Mouse (Mus musculus) lung, postnatal 0 days (tissue): ENCODE results near the gene Ccdc57. TPM values are rescaled to one million over a fixed set of nuclear protein-coding genes. Genes with fewer than 3 reads are reported as not detected.

ENCODE experiments used
- ATAC-seq: fragments of 200-750 bp; cut with Nextera tagmentation; 2 replicates; pipeline ENCODE4 v1.8.0; 2017; ENCODE audit warnings: moderate library complexity
- DNase-seq: peaks from one replicate; pipeline ENCODE4 v3.0.0-alpha.2; 2016; ENCODE audit warnings: low spot score
- H3K27ac ChIP-seq: fragments of 300-500 bp; sonication (generic); 2 replicates; pipeline ENCODE4 v1.5.1; 2014; ENCODE audit warnings: antibody characterized with exemption, mild to moderate bottlenecking, low read length, mixed read lengths
- H3K27me3 ChIP-seq: fragments of 300-500 bp; sonication (generic); replicated peaks from 2 replicates; pipeline ENCODE4 v1.6.1; 2014; ENCODE audit warnings: low read length, mixed read lengths; ENCODE audit not compliant: insufficient read depth
- H3K36me3 ChIP-seq: fragments of 300-500 bp; sonication (generic); 2 replicates; pipeline ENCODE4 v1.6.1; 2014; ENCODE audit warnings: low read length, mixed read lengths; ENCODE audit not compliant: insufficient read depth
- H3K4me1 ChIP-seq: fragments of 300-500 bp; sonication (generic); 2 replicates; pipeline ENCODE4 v1.6.1; 2014; ENCODE audit warnings: antibody characterized with exemption, low read depth, low read length, mixed read lengths; ENCODE audit not compliant: insufficient read depth
- H3K4me2 ChIP-seq: fragments of 300-500 bp; sonication (generic); replicated peaks from 2 replicates; pipeline ENCODE4 v1.6.1; 2014; ENCODE audit warnings: low read depth, mild to moderate bottlenecking, low read length, moderate library complexity, mixed read lengths
- H3K4me3 ChIP-seq: fragments of 300-500 bp; sonication (generic); 2 replicates; pipeline ENCODE4 v1.5.1; 2014; ENCODE audit warnings: low read depth, low read length
- H3K9ac ChIP-seq: fragments of 300-500 bp; sonication (generic); replicated peaks from 2 replicates; pipeline ENCODE4 v1.6.1; 2014; ENCODE audit warnings: low read depth, mild to moderate bottlenecking
- H3K9me3 ChIP-seq: fragments of 300-500 bp; sonication (generic); 2 replicates; pipeline ENCODE4 v1.6.1; 2016; ENCODE audit warnings: low read length, mixed read lengths
- CTCF ChIP-seq: IDR thresholded peaks from 2 replicates; pipeline ENCODE4 v1.5.1; 2016; ENCODE audit warnings: antibody characterized with exemption, mild to moderate bottlenecking
- EP300 ChIP-seq: IDR thresholded peaks from 2 replicates; pipeline ENCODE4 v1.6.1; 2016; ENCODE audit warnings: antibody characterized with exemption, mild to moderate bottlenecking, control low read depth
- WGBS: fragments of 180-500 bp; shearing (Covaris S2); extraction: QIAGEN DNeasy Blood & Tissue Kit; methylation state at CpG from one replicate; pipeline ENCODE4 v1.1.7; 2014; 5-methylcytosine and 5-hydroxymethylcytosine counted together
- polyA plus RNA-seq: library from polyadenylated mRNA; unstranded; fragments of >200 nt; fragmentation: Nextera tagmentation; extraction: Ambion mirVana; gene quantifications from 2 replicates; pipeline ENCODE4 v1.2.1, GENCODE M21; 2015

Gene Ccdc57
- polyA plus RNA-seq, 1 experiment from 2014 or later, result 3.7 TPM

DNA sequence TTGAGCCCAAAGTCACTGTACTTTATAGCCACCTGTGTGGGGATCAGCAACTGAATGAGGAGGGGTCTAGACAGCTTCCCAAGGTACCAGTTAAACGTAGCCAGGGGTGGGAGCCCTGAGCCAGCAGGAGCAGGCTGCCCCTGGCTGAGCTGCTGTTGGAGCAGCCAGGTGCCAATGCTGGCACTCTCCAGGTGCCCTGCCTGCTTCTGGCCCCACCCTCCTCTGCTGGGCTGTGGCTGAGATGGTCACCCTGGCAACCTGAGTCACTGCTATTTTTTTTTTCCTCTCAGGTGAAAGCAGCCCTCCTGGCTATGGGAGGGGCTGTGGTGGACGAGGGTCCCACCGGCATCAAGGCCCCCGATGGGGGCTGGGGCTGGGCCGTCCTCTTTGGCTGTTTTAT is 22.3 kb upstream of the Ccdc57 start:
- Histone ChIP-seq H3K36me3 (peaks cover 9% of the 10 kb centered on the region; the same call in 1 of the 2 replicates), H3K9me3 (no peaks in the 10 kb centered on the region), H3K27ac (no peak overlapping the region), H3K27me3 (no peaks in the 10 kb centered on the region), H3K4me2 (no peak overlapping the region), H3K4me1 (peaks cover 10% of the 10 kb centered on the region; the same call in 1 of the 2 replicates), H3K4me3 (no peak overlapping the region), H3K9ac (no peak overlapping the region)
- WGBS, result 54% methylated on average over 5 of the region's 5 CpGs
- ATAC-seq, result peak; percentile 39
- no peak for TF ChIP-seq EP300
- TF ChIP-seq CTCF, result no peak
- DNase-seq, result peak; percentile 70

DNA sequence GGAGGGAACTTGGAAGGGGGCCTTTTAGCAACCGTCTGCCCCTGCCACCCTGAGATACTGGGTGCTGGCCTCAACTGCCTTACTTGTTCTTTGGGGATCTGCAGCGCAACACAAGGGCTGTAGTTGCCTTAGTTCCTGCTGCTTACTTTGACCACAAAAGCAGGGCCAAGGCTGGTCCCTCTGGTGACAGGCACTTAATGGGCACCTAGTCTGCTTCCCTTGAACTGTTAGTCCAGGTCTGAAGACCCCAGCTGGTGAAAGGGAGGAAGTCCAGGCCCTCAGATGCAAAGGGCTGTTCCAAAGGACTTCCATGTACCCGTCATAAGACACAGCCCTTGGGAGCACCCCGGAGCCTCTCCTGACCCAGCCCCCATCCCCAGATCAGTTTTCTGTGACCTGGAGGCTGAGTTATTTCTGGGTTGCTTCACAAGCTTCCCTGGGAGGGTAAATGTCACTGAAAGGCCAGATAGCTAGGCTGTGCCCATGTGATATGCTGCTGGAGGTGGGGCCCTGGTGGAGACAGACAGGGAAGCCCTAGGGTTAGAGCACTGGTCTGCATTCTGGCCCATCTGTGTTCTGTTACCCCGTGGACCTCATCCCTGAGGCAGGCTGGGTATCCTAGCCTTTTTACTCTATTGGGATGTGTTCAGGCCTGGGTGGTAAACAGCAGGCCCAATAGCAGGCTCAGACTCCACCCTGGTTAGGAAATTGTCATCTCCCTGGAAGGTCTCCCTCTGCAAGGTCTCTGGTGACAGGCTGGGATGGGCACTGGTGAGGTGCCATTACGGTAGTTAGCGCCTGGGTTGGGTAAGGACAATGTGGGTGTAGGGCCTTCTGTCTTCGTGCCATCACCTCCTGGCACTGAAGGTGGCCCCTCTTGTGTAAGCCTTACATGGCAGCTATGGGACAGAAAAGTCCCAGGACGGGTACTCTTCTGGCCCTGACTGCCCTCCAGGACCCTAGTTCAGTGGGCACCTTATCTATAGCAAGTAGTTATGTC is 19.4 kb upstream of the Ccdc57 start:
- Histone ChIP-seq H3K9me3 (no peaks in the 10 kb centered on the region), H3K27ac (no peak overlapping the region), H3K9ac (no peak overlapping the region), H3K4me3 (no peak overlapping the region), H3K4me2 (peak overlapping the region; percentile 11; the same call in 1 of the 2 replicates), H3K36me3 (peaks cover 7% of the 10 kb centered on the region; the same call in 1 of the 2 replicates), H3K27me3 (no peaks in the 10 kb centered on the region), H3K4me1 (peaks cover 25% of the 10 kb centered on the region)
- WGBS, result 78% methylated on average over 9 of the region's 9 CpGs
- DNase-seq (no peak), ATAC-seq (no peak)
- TF ChIP-seq EP300, result no peak
- TF ChIP-seq CTCF, result no peak

DNA sequence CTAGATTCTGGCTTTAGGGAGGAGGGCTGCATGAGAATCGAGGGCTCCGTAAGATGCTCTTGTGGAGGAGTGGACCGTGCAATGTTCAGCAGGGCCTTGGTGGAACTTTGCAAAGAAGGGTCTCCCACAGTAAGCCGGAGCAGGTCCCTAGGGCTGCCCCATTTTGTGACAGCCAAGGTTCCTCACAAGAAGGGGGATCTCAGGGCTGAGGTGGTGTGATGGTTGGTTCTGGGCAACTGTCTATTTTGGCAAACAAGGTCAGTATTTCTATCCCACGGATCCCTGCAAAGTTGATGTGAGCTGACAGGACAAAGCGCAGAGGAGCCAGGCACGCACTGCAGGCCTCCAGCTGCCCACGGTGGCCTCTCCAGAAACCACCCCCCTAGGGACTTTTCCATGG is 18.6 kb upstream of the Ccdc57 start:
- no peaks in the 10 kb centered on the region for H3K27me3 ChIP-seq
- TF ChIP-seq CTCF (no peak), EP300 (no peak)
- H3K4me2 ChIP-seq, result peak overlapping the region; percentile 73
- ATAC-seq (no peak), DNase-seq (no peak)
- no peaks in the 10 kb centered on the region for H3K9me3 ChIP-seq
- no peak overlapping the region for H3K27ac ChIP-seq
- peaks cover 25% of the 10 kb centered on the region for H3K4me1 ChIP-seq
- WGBS, result 23% methylated on average over 8 of the region's 8 CpGs
- peak overlapping the region; percentile 45 for H3K4me3 ChIP-seq
- no peak overlapping the region for H3K9ac ChIP-seq
- H3K36me3 ChIP-seq, result no peaks in the 10 kb centered on the region

DNA sequence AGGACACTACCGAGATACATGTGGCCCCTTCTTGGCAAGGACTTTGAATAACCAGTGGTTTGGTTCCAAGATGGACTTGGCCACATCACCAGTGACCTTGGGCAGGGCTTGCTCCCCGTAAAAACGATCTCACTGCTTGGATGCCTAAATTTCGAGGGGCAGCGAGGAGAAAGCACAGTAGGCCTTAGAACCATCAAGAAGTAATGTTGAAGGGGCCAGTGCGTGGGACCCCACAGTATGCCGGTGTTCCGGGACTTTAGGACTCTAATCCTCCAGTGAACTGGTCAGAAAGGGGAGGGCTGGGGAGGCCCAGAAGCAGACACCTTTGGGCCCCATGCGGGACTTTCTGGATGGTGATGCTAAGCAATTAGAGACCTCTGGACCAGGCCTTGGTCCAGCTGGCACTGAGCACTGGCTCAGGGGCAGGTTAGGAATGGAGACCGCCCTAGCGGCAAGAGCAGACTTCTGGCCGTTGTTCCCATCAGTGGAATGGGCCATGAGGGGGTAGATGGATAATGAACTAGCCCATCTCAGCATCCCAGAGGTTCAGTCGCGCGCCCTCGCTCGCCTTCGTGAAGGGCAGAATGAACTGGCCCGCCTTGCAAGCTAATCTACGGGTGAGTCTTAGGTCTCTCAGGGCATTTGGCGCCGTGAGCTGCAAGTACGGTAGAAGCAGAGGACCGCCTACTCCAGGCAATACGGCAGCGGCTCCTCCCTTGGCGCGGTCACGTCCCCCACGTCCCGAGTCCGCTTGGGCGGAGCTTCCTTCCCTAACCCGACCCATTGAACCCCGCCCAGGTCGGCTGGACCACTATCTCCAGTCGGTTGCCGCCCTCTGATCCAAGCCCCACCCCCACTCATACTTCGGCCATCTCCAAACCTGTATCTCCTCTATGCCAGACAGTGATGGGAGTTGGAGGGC is 17.9 kb upstream of the Ccdc57 start:
- Histone ChIP-seq H3K27me3 (no peaks in the 10 kb centered on the region), H3K27ac (no peak overlapping the region), H3K9me3 (no peaks in the 10 kb centered on the region), H3K4me3 (peak overlapping the region; percentile 45), H3K4me1 (peaks cover 25% of the 10 kb centered on the region), H3K4me2 (peak overlapping the region; percentile 73), H3K9ac (no peak overlapping the region), H3K36me3 (no peaks in the 10 kb centered on the region)
- no peak for TF ChIP-seq EP300
- TF ChIP-seq CTCF, result peak; percentile 29
- peak; percentile 94 for DNase-seq
- WGBS, result 5% methylated on average over 38 of the region's 39 CpGs
- peak; percentile 87 for ATAC-seq

DNA sequence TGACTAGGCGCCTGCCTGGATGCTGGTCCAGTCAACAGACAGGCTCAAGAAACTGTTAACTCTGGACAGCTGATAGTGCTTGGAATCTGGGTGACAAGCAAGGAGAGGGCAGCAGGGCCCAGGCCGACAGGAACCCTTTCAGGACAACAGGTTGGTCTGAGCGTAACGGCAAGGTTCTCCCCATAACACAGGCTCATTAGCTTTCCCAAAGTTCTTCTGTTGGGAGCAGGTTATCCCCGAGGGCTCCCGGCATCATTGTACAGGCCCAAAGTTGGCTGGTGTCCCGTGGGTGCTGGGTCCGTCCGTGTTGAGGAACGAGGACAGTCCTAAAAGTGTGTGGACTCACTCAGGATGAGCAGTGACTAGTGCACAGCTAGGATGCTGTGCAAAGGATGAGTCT is 17.2 kb upstream of the Ccdc57 start:
- no peak for ATAC-seq

More for the DNA sequence above, 17.2 kb upstream of the Ccdc57 start:
- WGBS, result 34% methylated on average over 10 of the region's 10 CpGs
- Histone ChIP-seq H3K4me3 (peak overlapping the region; percentile 45), H3K36me3 (no peaks in the 10 kb centered on the region), H3K9me3 (no peaks in the 10 kb centered on the region), H3K4me1 (peaks cover 25% of the 10 kb centered on the region), H3K4me2 (peak overlapping the region; percentile 73), H3K27me3 (no peaks in the 10 kb centered on the region), H3K27ac (no peak overlapping the region), H3K9ac (no peak overlapping the region)
- DNase-seq, result no peak
- no peak for TF ChIP-seq CTCF
- TF ChIP-seq EP300, result no peak
